Mouse (Mus musculus) splenic B cell, adult 2 months (primary cell): ENCODE data around the gene Slc25a25.

Source experiments
- DNase-seq: peaks from one replicate; pipeline ENCODE4 v3.0.0-alpha.2; 2011; ENCODE audit warnings: low read depth, low spot score
- H3K27me3 ChIP-seq: 2 replicates; pipeline ENCODE4 v1.6.1; 2012; ENCODE audit warnings: mild to moderate bottlenecking, low read length, moderate library complexity, mixed read lengths; ENCODE audit not compliant: control insufficient read depth, poor library complexity, insufficient read depth, severe bottlenecking
- H3K36me3 ChIP-seq: 2 replicates; pipeline ENCODE4 v1.6.1; 2012; ENCODE audit warnings: mild to moderate bottlenecking, low read length, moderate library complexity, mixed read lengths; ENCODE audit not compliant: control insufficient read depth, poor library complexity, insufficient read depth, severe bottlenecking

Slc25a25 gene

GRCm38 (mm10) chr2:32448480-32448879 lies 2.8 kb downstream of the Slc25a25 start:
- DNase-seq = no peak
- no peaks in the 10 kb centered on the region for H3K27me3 ChIP-seq
- H3K36me3 ChIP-seq = 0 out of 2 replicates have a peak, but pooled peaks cover 3% of the 10 kb centered on the region

GRCm38 (mm10) chr2:32447264-32447936 lies 3.8 kb downstream of the Slc25a25 start:
- H3K27me3 ChIP-seq = no peaks in the 10 kb centered on the region
- 0 out of 2 replicates have a peak, but pooled peaks cover 3% of the 10 kb centered on the region for H3K36me3 ChIP-seq
- DNase-seq = peak; percentile 79

GRCm38 (mm10) chr2:32445535-32445934 lies 5.7 kb downstream of the Slc25a25 start:
- Histone ChIP-seq H3K27me3 (no peaks in the 10 kb centered on the region), H3K36me3 (0 out of 2 replicates have a peak, but pooled peaks cover 3% of the 10 kb centered on the region)
- DNase-seq = no peak

- DNase-seq = no peak
- Histone ChIP-seq H3K27me3 (no peaks in the 10 kb centered on the region), H3K36me3 (0 out of 2 replicates have a peak, but pooled peaks cover 4% of the 10 kb centered on the region)
Observed at GRCm38 (mm10) chr2:32441550-32441949, 9.7 kb downstream of the Slc25a25 start.

- DNase-seq = no peak
- no peaks in the 10 kb centered on the region for H3K27me3 ChIP-seq
- 0 out of 2 replicates have a peak, but pooled peaks cover 3% of the 10 kb centered on the region for H3K36me3 ChIP-seq
Observed at GRCm38 (mm10) chr2:32440632-32441031, 10.6 kb downstream of the Slc25a25 start.

GRCm38 (mm10) chr2:32440164-32440563 lies 11.1 kb downstream of the Slc25a25 start:
- 0 out of 2 replicates have a peak, but pooled peaks cover 1% of the 10 kb centered on the region for H3K36me3 ChIP-seq
- H3K27me3 ChIP-seq = no peaks in the 10 kb centered on the region
- no peak for DNase-seq

GRCm38 (mm10) chr2:32439177-32439576 lies 12.1 kb downstream of the Slc25a25 start:
- DNase-seq = peak; percentile 38
- Histone ChIP-seq H3K36me3 (0 out of 2 replicates have a peak, but pooled peaks cover 1% of the 10 kb centered on the region), H3K27me3 (no peaks in the 10 kb centered on the region)

- Histone ChIP-seq H3K27me3 (no peaks in the 10 kb centered on the region), H3K36me3 (0 out of 2 replicates have a peak, but pooled peaks cover 1% of the 10 kb centered on the region)
- no peak for DNase-seq
Observed at GRCm38 (mm10) chr2:32438733-32439132, 12.5 kb downstream of the Slc25a25 start.

- peaks cover 4% of the 10 kb centered on the region; the same call in 1 of the 2 replicates for H3K36me3 ChIP-seq
- H3K27me3 ChIP-seq = no peaks in the 10 kb centered on the region
- no peak for DNase-seq
Observed at GRCm38 (mm10) chr2:32437612-32438166, 13.6 kb downstream of the Slc25a25 start.

GRCm38 (mm10) chr2:32436686-32437372 lies 14.4 kb downstream of the Slc25a25 start:
- Histone ChIP-seq H3K27me3 (no peaks in the 10 kb centered on the region), H3K36me3 (peaks cover 4% of the 10 kb centered on the region; the same call in 1 of the 2 replicates)
- DNase-seq = no peak

GRCm38 (mm10) chr2:32430701-32431676 lies 20.3 kb downstream of the Slc25a25 start:
- no peak for DNase-seq
- peaks cover 2% of the 10 kb centered on the region; the same call in 1 of the 2 replicates for H3K36me3 ChIP-seq
- no peaks in the 10 kb centered on the region for H3K27me3 ChIP-seq

GRCm38 (mm10) chr2:32429215-32429891 lies 21.9 kb downstream of the Slc25a25 start:
- Histone ChIP-seq H3K36me3 (peaks cover 2% of the 10 kb centered on the region; the same call in 1 of the 2 replicates), H3K27me3 (no peaks in the 10 kb centered on the region)
- DNase-seq = no peak

GRCm38 (mm10) chr2:32428262-32428722 lies 23.0 kb downstream of the Slc25a25 start:
- Histone ChIP-seq H3K27me3 (no peaks in the 10 kb centered on the region), H3K36me3 (no peaks in the 10 kb centered on the region)
- no peak for DNase-seq
